Mouse (Mus musculus): ENCODE measurements around the gene Poglut1.
A peak's percentile ranks its signal among the peaks of the same experiment; 100 is the strongest.

- TF ChIP-seq CTCF (IDR thresholded peaks at IDR 0.05; ENCODE audit: insufficient read depth, low read depth, low read length) (no peak), POLR2A (IDR thresholded peaks at IDR 0.05; ENCODE audit: insufficient read depth, low read depth, low read length) (peak; percentile 91)
Observed at GRCm38 (mm10) chr16:38549479-38550396, at the start of gene Poglut1.
